Mouse (Mus musculus) left cerebral cortex, adult 6 months (tissue): ENCODE results near the gene Naa30. TPM values are rescaled to one million over a fixed set of nuclear protein-coding genes. Genes with fewer than 3 reads are reported as not detected.

ENCODE experiments used
- long read RNA-seq, 2 experiments: library from polyadenylated mRNA; unstranded; transcript quantifications; one replicate each; pipeline ENCODE4 v2.0.0; 2019 to 2020
- polyA plus RNA-seq: library from polyadenylated mRNA; unstranded; fragments of <200 nt; fragmentation: Nextera tagmentation; gene quantifications from 2 replicates; pipeline ENCODE4 v1.2.3, GENCODE M21; 2021

The Naa30 gene
- polyA plus RNA-seq = 3.7 and 5.9 TPM in 2 replicates
- long read RNA-seq, experiment 1, partial matches to known transcripts = 20 of 20 reads
- long read RNA-seq, experiment 1, other reads (novel, unspliced or antisense) = 0 of 20 reads
- long read RNA-seq, experiment 2, partial matches to known transcripts = 10 of 10 reads
- long read RNA-seq, experiment 2, other reads (novel, unspliced or antisense) = 0 of 10 reads

DNA sequence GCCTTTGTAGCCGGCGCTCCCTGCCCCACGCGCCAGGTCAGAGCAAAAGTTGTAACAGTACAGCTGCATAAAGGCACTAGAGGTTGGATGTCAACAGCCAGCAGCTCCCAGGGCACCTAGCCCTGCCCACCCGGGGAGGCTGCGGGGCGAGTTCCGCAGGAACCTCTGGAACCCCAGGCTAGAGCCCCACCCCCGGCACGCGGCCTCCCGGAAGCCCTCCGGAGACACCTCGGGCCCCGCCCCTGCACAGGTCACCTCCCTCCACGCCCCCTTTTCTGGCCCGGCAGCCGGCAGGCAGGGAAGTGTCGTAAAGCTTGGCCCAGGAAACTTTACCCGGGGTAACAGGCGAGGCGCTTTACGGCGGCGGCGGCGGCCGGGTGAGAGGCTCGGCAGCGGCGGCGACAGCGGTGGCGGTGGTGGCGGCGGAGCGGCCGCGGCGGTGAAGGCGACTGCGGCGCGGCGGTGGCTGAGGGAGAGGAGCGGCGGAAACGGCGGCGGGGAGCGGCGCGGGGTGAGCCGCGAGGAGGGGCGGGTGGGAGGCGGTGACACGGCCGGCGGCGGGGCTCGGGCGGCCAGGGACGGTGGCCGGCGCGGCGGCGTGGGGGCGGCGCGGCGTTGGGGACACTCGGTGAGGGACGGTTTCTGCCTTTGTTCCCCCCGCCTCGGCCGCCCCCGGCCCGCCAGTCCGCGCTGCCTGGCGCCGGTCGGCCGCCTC is at the start of gene Naa30:
Gene Naa30, plus strand, starts transcription at position 360 of the 715 bp plus-strand sequence.

Other genes starting within 250 kb of the Naa30 start
- gene Ap5m1, start 106.1 kb upstream of the Naa30 start, polyA plus RNA-seq = 11.9 and 14.2 TPM in 2 replicates
- gene Exoc5, start 105.6 kb upstream of the Naa30 start, polyA plus RNA-seq = 15.3 and 21.1 TPM in 2 replicates
- not detected in 2 replicates for gene ccdc198, start 73.2 kb downstream of the Naa30 start, polyA plus RNA-seq